Comparison of ENCODE assay signal across 20 mouse cellular contexts in genomic region chr15:12285535-12285809, GRCm38 (mm10). TPM values are rescaled to one million over a fixed set of nuclear protein-coding genes. Genes with fewer than 3 reads are reported as not detected.
DNase-seq lines count a peak whose midpoint lies in the region; ATAC-seq and TF ChIP-seq lines count a peak whose summit lies in the region.
"Had no signal": no experiment of that assay in that cellular context is flagged by ENCODE, and none has a peak within 500 bp of the region (broad histone marks: within the 10 kb centered on the region; RNA-seq: fewer than 3 reads in every experiment).

No protein-coding gene starts in this region.

- no peaks in the 10 kb centered on the region for H3K4me1 ChIP-seq in limb, embryonic 13.5 days
- H3K4me1 ChIP-seq in liver, embryonic 11.5 days (replicated peaks; ENCODE audit: control insufficient read depth, insufficient read depth, low read length) = no peaks in the 10 kb centered on the region
- H3K4me1 ChIP-seq: forebrain, embryonic 12.5 days; midbrain, embryonic 12.5 days; neural tube, embryonic 12.5 days had no signal

- peak; percentile 58 for ATAC-seq in CD4-positive, CD25-positive, alpha-beta regulatory T cell, adult 4 months
- no peak for ATAC-seq in limb, embryonic 13.5 days (ENCODE audit: low FRiP score, low read depth)
- no peak for ATAC-seq in liver, embryonic 11.5 days (replicated peaks; ENCODE audit: low FRiP score)
- ATAC-seq: Patski had no signal

- 78% methylated on average over 5 of the region's 5 CpGs for WGBS in limb, embryonic 13.5 days
- 80% methylated on average over 5 of the region's 5 CpGs for WGBS in liver, embryonic 11.5 days

- H3K9me3 ChIP-seq in limb, embryonic 13.5 days = peaks cover 10% of the 10 kb centered on the region; the same call in 1 of the 2 replicates
- H3K9me3 ChIP-seq in liver, embryonic 11.5 days (ENCODE audit: control insufficient read depth, low read length) = no peaks in the 10 kb centered on the region
- H3K9me3 ChIP-seq: neural tube, embryonic 12.5 days had no signal

- no peak for TF ChIP-seq CTCF in layer of hippocampus, adult 2 months (conservative IDR thresholded peaks at IDR 0.05)

- no peaks in the 10 kb centered on the region for H3K36me3 ChIP-seq in limb, embryonic 13.5 days
- no peaks in the 10 kb centered on the region for H3K36me3 ChIP-seq in liver, embryonic 11.5 days (ENCODE audit: control insufficient read depth, insufficient read depth, low read length)
- H3K36me3 ChIP-seq: forebrain, embryonic 12.5 days; midbrain, embryonic 12.5 days; neural tube, embryonic 12.5 days had no signal

- H3K27ac ChIP-seq in layer of hippocampus, adult 2 months = peak overlapping the region; percentile 78; the same call in 1 of the 2 replicates
- 0 out of 2 replicates have a peak overlapping the region, but pooled peaks have one; percentile 33 for H3K27ac ChIP-seq in limb, embryonic 13.5 days
- H3K27ac ChIP-seq in liver, embryonic 11.5 days (ENCODE audit: low read depth, low read length) = no peak overlapping the region
- H3K27ac ChIP-seq: forebrain, embryonic 12.5 days; midbrain, embryonic 12.5 days; neural tube, embryonic 12.5 days had no signal

- DNase-seq in layer of hippocampus, adult 2 months (ENCODE audit: low spot score in 2 of 2) = no peak
- no peak for DNase-seq in layer of hippocampus, postnatal 36 days
- DNase-seq in NIH3T3 (ENCODE audit: low read depth) (peak; percentile 6), liver (no peak)
- DNase-seq in liver, embryonic 11.5 days (ENCODE audit: low spot score) = no peak
- DNase-seq: adrenal gland, postnatal 14 days; cerebellum, adult 11-12 months; cerebellum, postnatal 14 days; heart, adult 11 months; kidney, adult 8-10 months; kidney, postnatal 14 days had no signal

- no peak overlapping the region for H3K4me2 ChIP-seq in limb, embryonic 13.5 days (replicated peaks)
- no peak overlapping the region for H3K4me2 ChIP-seq in liver, embryonic 11.5 days
- H3K4me2 ChIP-seq: forebrain, embryonic 12.5 days; lung, embryonic 14.5 days; midbrain, embryonic 12.5 days; neural tube, embryonic 12.5 days had no signal

- no peak overlapping the region for H3K9ac ChIP-seq in limb, embryonic 13.5 days
- H3K9ac ChIP-seq in liver, embryonic 11.5 days (ENCODE audit: low read depth, low read length) = no peak overlapping the region
- H3K9ac ChIP-seq: forebrain, embryonic 12.5 days; lung, embryonic 14.5 days; midbrain, embryonic 12.5 days; neural tube, embryonic 12.5 days had no signal

- H3K4me3 ChIP-seq in layer of hippocampus, adult 2 months = no peak overlapping the region
- H3K4me3 ChIP-seq in limb, embryonic 13.5 days = no peak overlapping the region
- no peak overlapping the region for H3K4me3 ChIP-seq in liver, embryonic 11.5 days (ENCODE audit: low read depth, low read length)
- H3K4me3 ChIP-seq: forebrain, embryonic 12.5 days; midbrain, embryonic 12.5 days; neural tube, embryonic 12.5 days had no signal

- H3K27me3 ChIP-seq in limb, embryonic 13.5 days = no peaks in the 10 kb centered on the region
- H3K27me3 ChIP-seq in liver, embryonic 11.5 days (replicated peaks; ENCODE audit: control insufficient read depth, insufficient read depth, low read length) = no peaks in the 10 kb centered on the region
- H3K27me3 ChIP-seq: forebrain, embryonic 12.5 days; midbrain, embryonic 12.5 days; neural tube, embryonic 12.5 days; Patski had no signal

RNA-seq across cellular contexts. Expression of gene Golph3, which starts 35.8 kb away (rescaled TPM):
- 10 to 100 TPM; 91.3 to 94.5 TPM for total RNA-seq in layer of hippocampus, adult 2 months (2021)
- 10 to 100 TPM; 92.1 to 99.2 TPM for total RNA-seq in layer of hippocampus, postnatal 36 days (2021)
- 10 to 100 TPM; 17.8 to 30.3 TPM for polyA plus RNA-seq in CD4-positive, CD25-positive, alpha-beta regulatory T cell, adult 4 months (2017; shearing (Covaris generic))
- 84.1 and 91.9 TPM in 2 replicates for polyA plus RNA-seq in limb, embryonic 13.5 days (2015; fragmentation: Nextera tagmentation; extraction: Ambion mirVana)
- 93.0 and 107 TPM in 2 replicates for polyA plus RNA-seq in liver, embryonic 11.5 days (2014; fragmentation: Nextera tagmentation; extraction: Ambion mirVana)

RNA-seq across cellular contexts. Expression of gene 1810049J17Rik, which starts 36.2 kb away (rescaled TPM):
- 1 to 10 TPM in 1 of 2 experiments, under 1 TPM in 1; 0.95 to 1.2 TPM for total RNA-seq in layer of hippocampus, adult 2 months (2021)
- 1 to 10 TPM in 1 of 2 experiments, not detected in 1; 2.0 TPM for total RNA-seq in layer of hippocampus, postnatal 36 days (2021)
- not detected for polyA plus RNA-seq in CD4-positive, CD25-positive, alpha-beta regulatory T cell, adult 4 months (2017; shearing (Covaris generic))
- 0.84 TPM in 1 of 2 replicates, not detected in the other for polyA plus RNA-seq in limb, embryonic 13.5 days (2015; fragmentation: Nextera tagmentation; extraction: Ambion mirVana)
- 0.58 and 1.3 TPM in 2 replicates for polyA plus RNA-seq in liver, embryonic 11.5 days (2014; fragmentation: Nextera tagmentation; extraction: Ambion mirVana)
- total RNA-seq: hematopoietic stem cell, adult 5-6 weeks had no signal
- polyA plus RNA-seq: forebrain, embryonic 12.5 days; small intestine, adult 2 months had no signal
